Comparison of ENCODE assay signal across 9 mouse cellular contexts in the genomic region with DNA sequence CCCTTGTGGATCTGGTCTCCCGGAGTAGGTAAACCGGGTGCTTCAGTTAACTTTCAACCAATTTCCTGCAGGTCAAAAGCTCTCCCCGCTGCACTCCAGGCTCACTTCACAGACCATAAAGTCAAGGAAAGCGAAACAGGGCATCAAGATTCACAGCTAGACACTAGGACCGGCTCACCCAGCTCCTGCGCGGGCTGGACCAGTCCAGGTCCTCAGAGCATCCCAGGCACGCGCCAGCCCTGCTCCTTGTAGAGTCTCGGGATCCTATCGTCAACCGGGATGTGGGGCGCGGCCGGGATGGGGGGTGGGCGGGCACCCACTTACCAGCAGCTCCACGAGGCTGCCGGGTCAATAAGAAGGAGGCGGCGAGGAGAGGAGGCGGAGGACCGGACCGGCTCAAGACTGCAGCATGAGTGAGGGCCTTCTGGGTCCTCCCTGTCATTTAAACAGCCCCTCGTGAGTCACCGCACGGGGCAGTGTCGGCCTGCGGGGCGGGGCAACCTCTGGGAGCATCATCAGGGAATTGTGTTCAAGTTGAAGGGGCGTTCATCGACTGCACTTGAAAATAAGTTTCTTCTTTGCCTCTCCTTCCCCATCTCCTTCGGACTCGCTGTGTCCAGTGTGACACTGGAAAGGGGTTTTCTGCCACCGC. TPM values are rescaled to one million over a fixed set of nuclear protein-coding genes. Genes with fewer than 3 reads are reported as not detected.
DNase-seq lines count a peak whose midpoint lies in the region; ATAC-seq and TF ChIP-seq lines count a peak whose summit lies in the region.
"Had no signal": no experiment of that assay in that cellular context is flagged by ENCODE, and none has a peak within 500 bp of the region (broad histone marks: within the 10 kb centered on the region; RNA-seq: fewer than 3 reads in every experiment).

A gene (minus strand): TSS at position 413 of the 652 bp plus-strand sequence.

- no peaks in the 10 kb centered on the region for H3K36me3 ChIP-seq in embryonic facial prominence, embryonic 13.5 days
- no peaks in the 10 kb centered on the region for H3K36me3 ChIP-seq in intestine, embryonic 16.5 days (ENCODE audit: control insufficient read depth, insufficient read depth, low read length)
- no peaks in the 10 kb centered on the region for H3K36me3 ChIP-seq in midbrain, embryonic 16.5 days (ENCODE audit: control insufficient read depth, insufficient read depth, low read length)
- H3K36me3 ChIP-seq in thymus, adult 2 months (ENCODE audit: control insufficient read depth, insufficient read depth, low read length), result no peaks in the 10 kb centered on the region

- peaks cover 29% of the 10 kb centered on the region for H3K27me3 ChIP-seq in embryonic facial prominence, embryonic 13.5 days
- no peaks in the 10 kb centered on the region; the same call in 1 of the 2 replicates for H3K27me3 ChIP-seq in intestine, embryonic 16.5 days (replicated peaks; ENCODE audit: control insufficient read depth, insufficient read depth, low read length)
- H3K27me3 ChIP-seq in midbrain, embryonic 16.5 days (ENCODE audit: control insufficient read depth, insufficient read depth, low read depth, low read length), result peaks cover 16% of the 10 kb centered on the region
- peaks cover 5% of the 10 kb centered on the region; the same call in 1 of the 2 replicates for H3K27me3 ChIP-seq in thymus, adult 2 months (ENCODE audit: control insufficient read depth, insufficient read depth, low read length)

- intact Hi-C loops in left cerebral cortex, postnatal 4 days (cut with DNase I), result no loop called here
- intact Hi-C loops in left cerebral cortex, postnatal 14 days (cut with DNase I), result no loop called here

- H3K4me1 ChIP-seq in embryonic facial prominence, embryonic 13.5 days, result peaks cover 53% of the 10 kb centered on the region
- peaks cover 26% of the 10 kb centered on the region for H3K4me1 ChIP-seq in intestine, embryonic 16.5 days (ENCODE audit: control insufficient read depth, insufficient read depth, low read length)
- peaks cover 3% of the 10 kb centered on the region; the same call in 1 of the 2 replicates for H3K4me1 ChIP-seq in midbrain, embryonic 16.5 days (ENCODE audit: control insufficient read depth, insufficient read depth, low read length)
- peaks cover 13% of the 10 kb centered on the region for H3K4me1 ChIP-seq in thymus, adult 2 months (replicated peaks; ENCODE audit: control insufficient read depth, insufficient read depth, low read length)

- peak within 1 kb of the TSS; percentile 57 for H3K9ac ChIP-seq in embryonic facial prominence, embryonic 13.5 days
- H3K9ac ChIP-seq in intestine, embryonic 16.5 days (ENCODE audit: low read depth, low read length), result peak within 1 kb of the TSS; percentile 55
- peak within 1 kb of the TSS; percentile 42 for H3K9ac ChIP-seq in midbrain, embryonic 16.5 days (ENCODE audit: low read depth, low read length)

- peak within 1 kb of the TSS; percentile 66 for H3K4me2 ChIP-seq in embryonic facial prominence, embryonic 13.5 days
- peak within 1 kb of the TSS; percentile 56 for H3K4me2 ChIP-seq in intestine, embryonic 16.5 days (ENCODE audit: low read depth, low read length)
- H3K4me2 ChIP-seq in midbrain, embryonic 16.5 days (ENCODE audit: low read length), result peak within 1 kb of the TSS; percentile 50

- no peak for TF ChIP-seq POLR2A in thymus, adult 2 months (IDR thresholded peaks at IDR 0.05; ENCODE audit: control insufficient read depth, extremely low read depth, insufficient read depth, low read length, poor library complexity)

- peak; percentile 20 for DNase-seq in left cerebral cortex, postnatal 4 days
- no peak for DNase-seq in left cerebral cortex, postnatal 14 days (ENCODE audit: low spot score in 2 of 2)
- DNase-seq in frontal cortex, postnatal 25 days (ENCODE audit: low spot score in 2 of 2), result no peak
- DNase-seq in thymus, adult 2 months, result no peak
- no peak for DNase-seq in left cerebral cortex, adult 11 months (ENCODE audit: low spot score)

- no peak for ATAC-seq in embryonic facial prominence, embryonic 13.5 days (ENCODE audit: insufficient number of reproducible peaks, insufficient read depth, low FRiP score, low TSS enrichment, low read depth)
- ATAC-seq in intestine, embryonic 16.5 days, result peak; percentile 39; the same call in 1 of the 2 replicates
- peak; percentile 47; the same call in 1 of the 2 replicates for ATAC-seq in midbrain, embryonic 16.5 days

- 7% methylated on average over 34 of the region's 34 CpGs for WGBS in embryonic facial prominence, embryonic 13.5 days
- 5% methylated on average over 34 of the region's 34 CpGs for whole genome bisulfite sequencing in intestine, embryonic 16.5 days
- 8% methylated on average over 34 of the region's 34 CpGs for WGBS in midbrain, embryonic 16.5 days
- 26% methylated on average over 34 of the region's 34 CpGs for WGBS in thymus, adult 2 months

- H3K4me3 ChIP-seq in embryonic facial prominence, embryonic 13.5 days, result peak within 1 kb of the TSS; percentile 37
- H3K4me3 ChIP-seq in intestine, embryonic 16.5 days (ENCODE audit: low read length), result peak within 1 kb of the TSS; percentile 34
- H3K4me3 ChIP-seq in midbrain, embryonic 16.5 days (ENCODE audit: low read depth, low read length), result peak within 1 kb of the TSS; percentile 21
- H3K4me3 ChIP-seq in thymus, adult 2 months (ENCODE audit: control insufficient read depth, insufficient read depth, low read length), result no peak within 1 kb of the TSS

- H3K27ac ChIP-seq in embryonic facial prominence, embryonic 13.5 days, result no peak within 1 kb of the TSS
- H3K27ac ChIP-seq in intestine, embryonic 16.5 days (ENCODE audit: low read length), result no peak within 1 kb of the TSS
- no peak within 1 kb of the TSS for H3K27ac ChIP-seq in midbrain, embryonic 16.5 days (ENCODE audit: low read length)
- H3K27ac ChIP-seq in thymus, adult 2 months (ENCODE audit: control insufficient read depth, insufficient read depth, low read length), result no peak within 1 kb of the TSS

- H3K9me3 ChIP-seq in embryonic facial prominence, embryonic 13.5 days, result no peaks in the 10 kb centered on the region
- no peaks in the 10 kb centered on the region for H3K9me3 ChIP-seq in intestine, embryonic 16.5 days (ENCODE audit: control insufficient read depth, low read length)
- H3K9me3 ChIP-seq in midbrain, embryonic 16.5 days (replicated peaks; ENCODE audit: control insufficient read depth, low read length, poor library complexity, severe bottlenecking), result no peaks in the 10 kb centered on the region

- no peak for TF ChIP-seq CTCF in thymus, adult 2 months (IDR thresholded peaks at IDR 0.05; ENCODE audit: borderline replicate concordance, control insufficient read depth, extremely low read depth, insufficient read depth, low read length, poor library complexity)

RNA-seq across cellular contexts. Expression of the gene that starts here (rescaled TPM):
- total RNA-seq in left cerebral cortex, postnatal 4 days (2021), result under 1 TPM in 1 of 2 experiments, not detected in 1; 0.12 TPM
- total RNA-seq in left cerebral cortex, postnatal 14 days (2021), result under 1 TPM in 1 of 2 experiments, not detected in 1; 0.07 TPM
- polyA plus RNA-seq in embryonic facial prominence, embryonic 13.5 days (2015; fragmentation: Nextera tagmentation; extraction: Ambion mirVana), result 1.1 and 1.4 TPM in 2 replicates
- 0.32 and 0.37 TPM in 2 replicates for polyA plus RNA-seq in intestine, embryonic 16.5 days (2015; fragmentation: Nextera tagmentation; extraction: Ambion mirVana)
- polyA plus RNA-seq in midbrain, embryonic 16.5 days (2015; fragmentation: Nextera tagmentation; extraction: Ambion mirVana), result 0.21 and 0.25 TPM in 2 replicates
- polyA plus RNA-seq in thymus, adult 2 months (2012; rRNA removed), result 0.45 and 0.51 TPM in 2 replicates
- total RNA-seq: neutrophil, adult 5-6 weeks had no signal

Comparison
In these comparisons a context has a peak if more than half of its experiments do, and no peak if none do; other contexts are left out.
1. Peak in DNase-seq in left cerebral cortex, postnatal 4 days; RNA of the gene not detected or under 1 TPM.
2. Peak in ATAC-seq, H3K4me3 ChIP-seq, H3K9ac ChIP-seq and H3K4me2 ChIP-seq in intestine, embryonic 16.5 days; RNA of the gene not detected or under 1 TPM.
3. Peak in ATAC-seq, H3K4me3 ChIP-seq, H3K9ac ChIP-seq and H3K4me2 ChIP-seq in midbrain, embryonic 16.5 days; RNA of the gene not detected or under 1 TPM.